Mouse (Mus musculus) G1E (cell line): ENCODE results near the gene Srpk1.
"Not testable (repeated sequence)": the region's sequence is repeated elsewhere in the genome, so short reads cannot be mapped to it uniquely, and the experiment has no call there.

Experiments used
- CTCF ChIP-seq: IDR thresholded peaks from 2 replicates; pipeline ENCODE4 v1.5.1; 2012; ENCODE audit warnings: low read depth, low read length, inconsistent platforms, mixed read lengths
- TAL1 ChIP-seq: conservative IDR thresholded peaks from 2 replicates; pipeline ENCODE4 v1.6.1; 2012; ENCODE audit warnings: low read depth, low read length, inconsistent platforms, mixed read lengths

GRCm38 (mm10) chr17:28554021-28554420 is 68.5 kb downstream of the Srpk1 start:
- not testable (repeated sequence) for TF ChIP-seq CTCF, TAL1
